In the genomic region with DNA sequence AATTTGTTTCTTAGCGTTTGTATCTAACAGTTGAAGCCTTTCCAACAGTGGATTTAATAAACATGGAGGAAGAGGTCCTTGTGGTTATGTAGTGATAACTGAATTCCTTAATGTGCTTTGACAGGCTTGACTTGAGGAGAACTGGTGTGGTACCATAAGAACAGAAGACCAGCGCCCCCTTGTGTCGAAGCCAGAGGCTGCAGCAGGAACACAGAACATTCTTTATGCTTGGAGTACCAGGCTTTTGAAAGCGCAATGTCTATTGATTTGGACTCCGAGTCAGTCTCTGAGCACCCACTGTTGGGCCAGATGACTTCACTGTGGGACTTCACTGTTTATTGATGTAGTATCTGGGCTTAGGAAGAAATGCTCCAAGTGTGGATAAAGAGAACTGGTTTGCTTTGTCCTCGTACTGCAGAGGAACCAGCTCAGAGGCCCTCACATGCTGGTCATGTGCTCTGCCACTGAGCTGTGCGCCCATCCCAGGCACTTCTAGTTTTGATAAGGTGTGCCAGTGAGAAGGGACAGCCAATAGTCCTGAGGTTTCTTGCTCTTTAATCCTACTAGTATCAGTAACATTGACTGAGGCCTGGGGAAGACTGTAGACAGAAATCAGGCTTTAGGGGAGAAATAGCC, we compare ENCODE assay signal across 9 mouse cellular contexts. TPM values are rescaled to one million over a fixed set of nuclear protein-coding genes. Genes with fewer than 3 reads are reported as not detected.
A peak's percentile ranks its signal among the peaks of the same experiment; 100 is the strongest.
DNase-seq lines count a peak whose midpoint lies in the region; ATAC-seq lines count a peak whose summit lies in the region.
"Had no signal": no experiment of that assay in that cellular context is flagged by ENCODE, and none has a peak within 500 bp of the region (broad histone marks: within the 10 kb centered on the region; RNA-seq: fewer than 3 reads in every experiment).

No protein-coding gene starts in this region.

- H3K4me3 ChIP-seq in forebrain, embryonic 15.5 days: no peak overlapping the region
- no peak overlapping the region for H3K4me3 ChIP-seq in hindbrain, embryonic 10.5 days
- H3K4me3 ChIP-seq in lung, embryonic 16.5 days (ENCODE audit: low read length): no peak overlapping the region
- H3K4me3 ChIP-seq: limb, embryonic 12.5 days had no signal

- DNase-seq in ES-CJ7 (ENCODE audit: low read depth, low spot score): peak; percentile 85
- peak; percentile 77 for DNase-seq in c-Kit-positive CD71-negative TER-119-negative erythroid progenitor cells, embryonic 14.5 days (ENCODE audit: low read depth)
- peak; percentile 87 for DNase-seq in hindbrain, embryonic 10.5 days (ENCODE audit: low spot score)
- DNase-seq in layer of hippocampus, adult 9-11 months: peak; percentile 96
- peak; percentile 81 for DNase-seq in ovary, postnatal 36 days (ENCODE audit: low spot score)
- peak; percentile 67 to 89 for DNase-seq in thymus, postnatal 10 days (ENCODE audit: low spot score in 2 of 2)

- H3K27ac ChIP-seq in forebrain, embryonic 15.5 days (replicated peaks): no peak overlapping the region
- H3K27ac ChIP-seq in hindbrain, embryonic 10.5 days: no peak overlapping the region
- H3K27ac ChIP-seq in lung, embryonic 16.5 days (ENCODE audit: low read length): no peak overlapping the region
- H3K27ac ChIP-seq: limb, embryonic 12.5 days had no signal

- no peaks in the 10 kb centered on the region for H3K36me3 ChIP-seq in forebrain, embryonic 15.5 days
- no peaks in the 10 kb centered on the region for H3K36me3 ChIP-seq in hindbrain, embryonic 10.5 days
- no peaks in the 10 kb centered on the region for H3K36me3 ChIP-seq in lung, embryonic 16.5 days (ENCODE audit: control insufficient read depth, insufficient read depth, low read length)
- H3K36me3 ChIP-seq: limb, embryonic 12.5 days had no signal

- ATAC-seq in forebrain, embryonic 15.5 days (replicated peaks): peak; percentile 91
- peak; percentile 73 for ATAC-seq in lung, embryonic 16.5 days (ENCODE audit: low read depth)

- no peaks in the 10 kb centered on the region for H3K27me3 ChIP-seq in forebrain, embryonic 15.5 days
- no peaks in the 10 kb centered on the region for H3K27me3 ChIP-seq in hindbrain, embryonic 10.5 days (ENCODE audit: insufficient read depth, poor library complexity, severe bottlenecking)
- H3K27me3 ChIP-seq in lung, embryonic 16.5 days (ENCODE audit: control insufficient read depth, insufficient read depth, low read depth, low read length): no peaks in the 10 kb centered on the region
- H3K27me3 ChIP-seq: limb, embryonic 12.5 days had no signal

- H3K9me3 ChIP-seq in forebrain, embryonic 15.5 days: no peaks in the 10 kb centered on the region
- no peaks in the 10 kb centered on the region for H3K9me3 ChIP-seq in hindbrain, embryonic 10.5 days
- H3K9me3 ChIP-seq in lung, embryonic 16.5 days (ENCODE audit: control insufficient read depth, low read length): no peaks in the 10 kb centered on the region
- H3K9me3 ChIP-seq: limb, embryonic 12.5 days had no signal

- 32% methylated on average over 7 of the region's 7 CpGs for WGBS in forebrain, embryonic 15.5 days
- 42% methylated on average over 7 of the region's 7 CpGs for WGBS in hindbrain, embryonic 10.5 days
- 29% methylated on average over 7 of the region's 7 CpGs for WGBS in lung, embryonic 16.5 days

- H3K4me2 ChIP-seq in forebrain, embryonic 15.5 days (replicated peaks): no peak overlapping the region
- no peak overlapping the region for H3K4me2 ChIP-seq in lung, embryonic 16.5 days (ENCODE audit: low read depth, low read length)
- H3K4me2 ChIP-seq: limb, embryonic 12.5 days had no signal

- no peak overlapping the region for H3K9ac ChIP-seq in forebrain, embryonic 15.5 days (replicated peaks)
- no peak overlapping the region for H3K9ac ChIP-seq in lung, embryonic 16.5 days (ENCODE audit: low read length)
- H3K9ac ChIP-seq: limb, embryonic 12.5 days had no signal

- H3K4me1 ChIP-seq in forebrain, embryonic 15.5 days: no peaks in the 10 kb centered on the region
- 0 out of 2 replicates have a peak, but pooled peaks cover 7% of the 10 kb centered on the region for H3K4me1 ChIP-seq in hindbrain, embryonic 10.5 days (replicated peaks)
- H3K4me1 ChIP-seq in lung, embryonic 16.5 days (replicated peaks; ENCODE audit: control insufficient read depth, insufficient read depth, low read length): no peaks in the 10 kb centered on the region
- H3K4me1 ChIP-seq: limb, embryonic 12.5 days had no signal

RNA-seq across cellular contexts. Expression of a gene that starts 7.8 kb away (rescaled TPM):
- 126 and 139 TPM in 2 replicates for polyA plus RNA-seq in forebrain, embryonic 15.5 days (2015; fragmentation: Nextera tagmentation; extraction: Ambion mirVana)
- polyA plus RNA-seq in hindbrain, embryonic 10.5 days (2016; fragmentation: Nextera tagmentation; extraction: Ambion mirVana): 244 and 272 TPM in 2 replicates
- 152 and 155 TPM in 2 replicates for polyA plus RNA-seq in lung, embryonic 16.5 days (2015; fragmentation: Nextera tagmentation; extraction: Ambion mirVana)

RNA-seq across cellular contexts. Expression of a gene that starts 38.4 kb away (rescaled TPM):
- 287 and 299 TPM in 2 replicates for polyA plus RNA-seq in forebrain, embryonic 15.5 days (2015; fragmentation: Nextera tagmentation; extraction: Ambion mirVana)
- polyA plus RNA-seq in hindbrain, embryonic 10.5 days (2016; fragmentation: Nextera tagmentation; extraction: Ambion mirVana): 281 and 302 TPM in 2 replicates
- polyA plus RNA-seq in lung, embryonic 16.5 days (2015; fragmentation: Nextera tagmentation; extraction: Ambion mirVana): 303 and 310 TPM in 2 replicates

RNA-seq across cellular contexts. Expression of a gene that starts 39.1 kb away (rescaled TPM):
- 36.6 and 38.1 TPM in 2 replicates for polyA plus RNA-seq in forebrain, embryonic 15.5 days (2015; fragmentation: Nextera tagmentation; extraction: Ambion mirVana)
- 34.5 and 37.8 TPM in 2 replicates for polyA plus RNA-seq in hindbrain, embryonic 10.5 days (2016; fragmentation: Nextera tagmentation; extraction: Ambion mirVana)
- polyA plus RNA-seq in lung, embryonic 16.5 days (2015; fragmentation: Nextera tagmentation; extraction: Ambion mirVana): 28.3 and 28.9 TPM in 2 replicates
